Mouse (Mus musculus) C2C12 (cell line): ENCODE measurements around the gene Arap1. TPM values are rescaled to one million over a fixed set of nuclear protein-coding genes. Genes with fewer than 3 reads are reported as not detected.

Source experiments
- H3K27me3 ChIP-seq: one replicate; pipeline ENCODE4 v1.6.1; 2011; ENCODE audit not compliant: control insufficient read depth, insufficient read depth, insufficient read length
- H3K36me3 ChIP-seq: one replicate; pipeline ENCODE4 v1.6.1; 2011; ENCODE audit not compliant: control insufficient read depth, insufficient read depth
- H3K4me3 ChIP-seq: one replicate; pipeline ENCODE4 v1.5.1; 2011; ENCODE audit warnings: mild to moderate bottlenecking, control low read depth; ENCODE audit not compliant: poor library complexity, insufficient read depth, severe bottlenecking
- H3K79me2 ChIP-seq: one replicate; pipeline ENCODE4 v1.6.1; 2011; ENCODE audit not compliant: control insufficient read depth, insufficient read depth
- H3K79me3 ChIP-seq: one replicate; pipeline ENCODE4 v1.6.1; 2011; ENCODE audit warnings: low read depth, control low read depth
- H3ac ChIP-seq: one replicate; pipeline ENCODE3; 2011; ENCODE audit warnings: low read depth; ENCODE audit not compliant: control insufficient read depth, insufficient read length
- CEBPB ChIP-seq: IDR thresholded peaks from one replicate; pipeline ENCODE4 v1.6.1; 2011; ENCODE audit warnings: low read depth, mild to moderate bottlenecking, control low read depth, moderate library complexity
- CTCF ChIP-seq: IDR thresholded peaks from one replicate; pipeline ENCODE4 v1.5.1; 2011; ENCODE audit not compliant: control insufficient read depth, insufficient read depth, insufficient read length
- FOSL1 ChIP-seq: IDR thresholded peaks from one replicate; pipeline ENCODE4 v1.8.0; 2011; ENCODE audit warnings: mild to moderate bottlenecking, low read length; ENCODE audit not compliant: poor library complexity, insufficient read depth, severe bottlenecking
- MAX ChIP-seq: IDR thresholded peaks from one replicate; pipeline ENCODE4 v1.6.1; 2011; ENCODE audit warnings: mild to moderate bottlenecking, control low read depth
- MYOD1 ChIP-seq: IDR thresholded peaks from one replicate; pipeline ENCODE4 v1.6.1; 2011; ENCODE audit warnings: low read depth; ENCODE audit not compliant: control insufficient read depth, insufficient read length
- MYOG ChIP-seq: IDR thresholded peaks from one replicate; pipeline ENCODE4 v1.6.1; 2011; ENCODE audit not compliant: control insufficient read depth, insufficient read length; ENCODE audit errors: extremely low read depth
- USF1 ChIP-seq: IDR thresholded peaks from one replicate; pipeline ENCODE4 v1.6.1; 2011; ENCODE audit warnings: low read depth, mild to moderate bottlenecking, control low read depth, moderate library complexity
- polyA plus RNA-seq: library from polyadenylated mRNA; unstranded; fragments of >200 nt; fragmentation: generic; extraction: Trizol; gene quantifications from one replicate; pipeline ENCODE4 v1.2.1, GENCODE M21; 2012; ENCODE audit warnings: missing spikeins

Gene Arap1
- polyA plus RNA-seq, 1 experiment: 21.6 TPM

DNA sequence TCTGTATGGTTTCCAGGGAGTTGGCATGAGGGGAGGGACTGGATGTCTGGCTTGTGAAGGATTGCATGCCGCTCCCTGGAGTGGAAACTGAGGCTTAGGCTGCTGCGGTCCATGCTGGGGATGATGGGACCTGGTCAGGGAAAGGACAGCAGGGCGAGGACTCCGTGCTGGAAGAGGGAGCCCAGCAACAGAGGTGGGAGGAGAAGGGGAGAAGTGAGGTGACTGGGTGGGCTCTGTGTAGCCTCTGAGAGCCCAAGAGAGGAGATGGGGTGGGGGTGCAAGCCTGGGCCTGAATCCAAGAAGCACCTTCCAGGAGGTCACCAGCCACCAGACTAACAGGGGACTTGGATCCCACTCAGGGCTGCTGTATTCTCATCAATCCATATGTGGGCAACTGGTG, 108.5 kb downstream of the Arap1 start:
- TF ChIP-seq CTCF (no peak), MYOG (no peak), MYOD1 (no peak), FOSL1 (no peak), MAX (no peak), CEBPB (no peak), USF1 (no peak)
- Histone ChIP-seq H3K27me3 (peaks cover 18% of the 10 kb centered on the region), H3K4me3 (no peak overlapping the region), H3K79me2 (no peaks in the 10 kb centered on the region), H3K36me3 (no peaks in the 10 kb centered on the region), H3K79me3 (no peaks in the 10 kb centered on the region), H3ac (no peak overlapping the region)

DNA sequence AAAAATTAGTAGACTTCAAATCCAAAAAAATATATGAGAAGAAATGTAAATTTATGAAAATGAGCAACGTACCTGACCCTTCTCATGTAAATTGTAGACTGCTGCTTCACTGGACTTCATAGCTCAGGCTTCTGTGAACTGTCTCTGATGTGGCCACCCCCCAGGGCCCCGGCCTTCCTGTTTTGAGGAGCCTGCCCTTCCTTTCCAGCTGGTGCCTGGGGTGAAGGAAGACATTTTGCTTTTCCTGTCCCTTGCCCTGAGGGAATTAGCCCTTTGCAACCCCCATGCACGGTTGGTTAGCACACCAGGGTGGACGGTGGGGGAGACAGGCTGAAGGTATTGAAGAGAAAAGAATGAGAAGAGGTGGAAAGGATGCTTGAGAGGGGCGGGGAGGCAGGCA, 108.9 kb downstream of the Arap1 start:
- peaks cover 18% of the 10 kb centered on the region for H3K27me3 ChIP-seq
- TF ChIP-seq MAX (no peak), CEBPB (no peak), MYOD1 (no peak), CTCF (no peak), USF1 (no peak), MYOG (no peak), FOSL1 (no peak)
- H3K36me3 ChIP-seq: no peaks in the 10 kb centered on the region
- no peak overlapping the region for H3K4me3 ChIP-seq
- H3K79me2 ChIP-seq: no peaks in the 10 kb centered on the region
- no peaks in the 10 kb centered on the region for H3K79me3 ChIP-seq
- no peak overlapping the region for H3ac ChIP-seq

DNA sequence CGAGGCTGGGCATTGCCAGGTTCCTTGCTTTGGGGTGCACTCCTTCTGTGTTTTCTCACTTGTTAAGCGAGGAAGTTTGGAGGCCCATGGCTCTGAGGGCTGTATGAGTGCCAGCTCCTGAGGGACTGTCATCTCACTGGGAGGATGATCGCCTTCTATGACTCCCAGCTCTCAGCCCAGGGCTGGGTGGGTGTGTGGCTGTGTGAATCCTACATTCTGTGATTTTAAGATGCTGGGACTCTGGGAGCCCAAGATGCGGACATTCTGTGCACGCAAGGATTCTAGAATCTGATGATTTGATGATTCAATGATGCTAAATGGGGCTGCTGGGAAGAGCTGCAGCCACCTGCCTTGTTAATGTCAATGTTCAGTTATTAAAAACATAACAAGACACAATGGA, 109.4 kb downstream of the Arap1 start:
- Histone ChIP-seq H3K4me3 (no peak overlapping the region), H3K36me3 (no peaks in the 10 kb centered on the region), H3K79me2 (no peaks in the 10 kb centered on the region), H3K27me3 (peaks cover 15% of the 10 kb centered on the region), H3ac (no peak overlapping the region), H3K79me3 (no peaks in the 10 kb centered on the region)
- TF ChIP-seq FOSL1: no peak
- no peak for TF ChIP-seq MYOG
- TF ChIP-seq MAX: no peak

DNA sequence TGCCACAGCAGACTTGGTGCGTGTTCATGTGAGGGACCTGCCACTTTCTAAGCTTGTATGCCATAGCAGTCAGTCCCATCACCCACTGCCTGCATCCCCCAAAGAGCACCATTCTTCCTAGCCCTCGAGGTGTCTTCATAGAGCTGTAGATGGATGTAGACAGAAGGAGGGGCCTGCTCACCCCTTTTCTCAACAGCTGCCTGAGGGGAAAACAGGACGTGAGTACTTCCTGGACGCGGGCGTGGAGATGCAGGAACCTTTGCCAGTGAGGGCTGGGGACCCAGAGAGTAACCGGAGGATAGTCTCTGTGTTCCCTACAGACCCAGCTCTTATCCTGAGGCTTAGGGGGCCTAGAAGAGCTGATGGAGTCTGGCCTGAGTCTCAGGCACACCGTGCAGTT, 109.9 kb downstream of the Arap1 start:
- Histone ChIP-seq H3K79me3 (no peaks in the 10 kb centered on the region), H3K36me3 (no peaks in the 10 kb centered on the region), H3K4me3 (no peak overlapping the region), H3ac (no peak overlapping the region), H3K27me3 (peaks cover 15% of the 10 kb centered on the region), H3K79me2 (no peaks in the 10 kb centered on the region)
- no peak for TF ChIP-seq USF1
- no peak for TF ChIP-seq CEBPB
- no peak for TF ChIP-seq FOSL1
- TF ChIP-seq MYOD1: no peak
- TF ChIP-seq CTCF: no peak

DNA sequence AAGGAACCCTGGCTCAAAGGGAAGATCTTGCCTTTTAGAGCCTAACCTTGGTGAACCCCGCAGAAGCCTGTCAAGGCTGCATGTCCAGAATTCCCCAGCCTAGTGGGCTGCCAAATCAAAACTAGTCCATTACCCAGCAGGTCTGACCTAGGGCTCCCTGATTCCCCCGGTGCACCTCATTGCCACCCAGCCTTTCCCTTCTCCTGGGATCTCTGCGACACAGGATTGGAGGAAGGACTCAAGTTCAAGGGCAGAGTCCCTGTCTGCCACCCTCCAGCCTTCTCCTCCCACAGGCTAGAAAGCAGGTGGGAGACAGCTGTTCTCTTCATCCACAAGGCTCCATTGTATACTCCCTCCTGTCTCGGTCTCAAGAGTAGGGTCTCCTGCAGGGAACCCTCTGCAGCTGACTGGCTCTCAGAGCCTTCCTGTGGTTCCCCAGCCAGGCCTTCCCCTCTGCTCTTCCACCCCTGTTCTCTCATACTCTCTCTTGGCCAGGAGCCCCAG, 110.5 kb downstream of the Arap1 start:
- Histone ChIP-seq H3K79me3 (no peaks in the 10 kb centered on the region), H3ac (no peak overlapping the region), H3K27me3 (peaks cover 15% of the 10 kb centered on the region), H3K36me3 (no peaks in the 10 kb centered on the region), H3K79me2 (no peaks in the 10 kb centered on the region), H3K4me3 (no peak overlapping the region)
- TF ChIP-seq MYOD1 (no peak), CEBPB (no peak), USF1 (no peak), MYOG (no peak), MAX (no peak), CTCF (no peak), FOSL1 (no peak)

DNA sequence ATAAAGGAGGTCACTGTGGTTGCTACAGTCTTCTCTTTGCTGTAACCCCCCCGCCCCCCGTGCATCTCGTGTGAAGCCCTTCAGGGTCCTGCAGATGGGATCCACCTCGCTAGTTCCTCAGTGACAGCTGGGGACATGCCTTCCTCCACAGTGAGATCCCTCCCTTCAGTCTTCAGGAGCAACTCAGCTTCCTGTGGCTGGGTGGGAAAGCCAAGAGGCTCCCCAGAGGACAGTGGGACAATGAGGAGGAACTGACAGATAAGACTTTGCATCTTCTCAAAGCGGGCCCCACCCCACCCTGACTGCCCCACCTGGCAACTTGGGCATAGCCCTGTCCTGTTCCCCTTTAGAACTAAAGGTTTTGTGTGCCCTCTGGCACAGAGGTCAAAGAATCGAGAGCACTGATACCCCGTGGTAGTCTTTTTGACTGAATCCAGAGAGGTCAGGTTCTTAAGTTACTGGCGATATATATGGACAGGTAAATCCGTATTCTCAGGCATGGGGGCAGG, 111.5 kb downstream of the Arap1 start:
- Histone ChIP-seq H3K79me2 (no peaks in the 10 kb centered on the region), H3K79me3 (no peaks in the 10 kb centered on the region), H3ac (no peak overlapping the region), H3K36me3 (no peaks in the 10 kb centered on the region), H3K27me3 (peaks cover 15% of the 10 kb centered on the region), H3K4me3 (no peak overlapping the region)
- TF ChIP-seq MYOG (no peak), USF1 (no peak), CEBPB (no peak)
